Mouse (Mus musculus): ENCODE data around the gene Hist1h4i. TPM values are rescaled to one million over a fixed set of nuclear protein-coding genes. Genes with fewer than 3 reads are reported as not detected.
A peak's percentile ranks its signal among the peaks of the same experiment; 100 is the strongest.

The Hist1h4i gene
- total and polyA plus RNA-seq, 3 experiments = 10.4 to 1,065 TPM; not detected in 1

GRCm38 (mm10) chr13:22015479-22016450 lies 25.4 kb downstream of the Hist1h4i start:
- Histone ChIP-seq H3K9ac (ENCODE audit: control insufficient read depth, low read depth, low read length, poor library complexity, severe bottlenecking) (peak overlapping the region; percentile 49), H3K27me3 (ENCODE audit: control insufficient read depth in 1 of 2, insufficient read depth in 2 of 2, low read length in 2 of 2) (no peaks in the 10 kb centered on the region; a peak in 2 of 4 replicates), H3K9me3 (replicated peaks; ENCODE audit: insufficient read depth, low read length) (no peaks in the 10 kb centered on the region), H3K27ac (ENCODE audit: control insufficient read depth, low read depth, low read length) (no peak overlapping the region), H3K36me3 (ENCODE audit: control insufficient read depth in 1 of 2, insufficient read depth in 2 of 2, low read length in 2 of 2) (peaks cover 0 to 4% of the 10 kb centered on the region in 2 experiments; a peak in 1 of 4 replicates), H3K4me1 (ENCODE audit: control insufficient read depth in 1 of 2, insufficient read depth in 2 of 2, low read length in 2 of 2) (no peaks in the 10 kb centered on the region), H3K79me2 (ENCODE audit: control insufficient read depth, insufficient read depth, low read length, poor library complexity) (no peaks in the 10 kb centered on the region), H3K4me3 (ENCODE audit: control insufficient read depth in 1 of 2, insufficient read depth in 1 of 2, low read depth in 2 of 2, low read length in 2 of 2) (peak overlapping the region; percentile 6 to 43; a peak in 3 of 4 replicates)
- peak; percentile 92 for DNase-seq (ENCODE audit: low read depth, low spot score)
- TF ChIP-seq EP300 (IDR thresholded peaks at IDR 0.05; ENCODE audit: low read depth in 1 of 2, low read length in 2 of 2) (no peak), MXI1 (IDR thresholded peaks at IDR 0.05; ENCODE audit: low read depth, low read length) (no peak), NELFE (IDR thresholded peaks at IDR 0.05; ENCODE audit: low read depth, low read length) (no peak), GATA1 (IDR thresholded peaks at IDR 0.05; ENCODE audit: low read depth, low read length) (peak; percentile 21; the same call in 1 of the 2 replicates), ETS1 (IDR thresholded peaks at IDR 0.05; ENCODE audit: low read depth, low read length) (no peak), MYB (IDR thresholded peaks at IDR 0.05; ENCODE audit: low read depth, low read length) (no peak), JUND (IDR thresholded peaks at IDR 0.05; ENCODE audit: low read depth, low read length) (no peak), RAD21 (IDR thresholded peaks at IDR 0.05; ENCODE audit: low read depth, low read length) (no peak), SMC3 (IDR thresholded peaks at IDR 0.05; ENCODE audit: low read depth, low read length) (no peak), ELF1 (IDR thresholded peaks at IDR 0.05; ENCODE audit: low read depth, low read length) (peak; percentile 50; the same call in 1 of the 2 replicates), MAFK (IDR thresholded peaks at IDR 0.05; ENCODE audit: borderline replicate concordance, low read depth, low read length) (peak; percentile 96), ZNF384 (IDR thresholded peaks at IDR 0.05; ENCODE audit: low read depth, low read length) (peak; percentile 93), TBP (IDR thresholded peaks at IDR 0.05; ENCODE audit: low read depth, low read length) (peak; percentile 99), MAX (IDR thresholded peaks at IDR 0.05; ENCODE audit: low read length) (no peak), UBTF (IDR thresholded peaks at IDR 0.05; ENCODE audit: borderline replicate concordance, insufficient read depth, low read depth, low read length) (no peak), MYC (IDR thresholded peaks at IDR 0.05; ENCODE audit: low read depth, low read length) (peak; percentile 74), MEF2A (IDR thresholded peaks at IDR 0.05; ENCODE audit: extremely low read depth, insufficient replicate concordance, low read depth, low read length, poor library complexity, severe bottlenecking) (no peak)

GRCm38 (mm10) chr13:22014411-22014845 lies 26.7 kb downstream of the Hist1h4i start:
- Histone ChIP-seq H3K27ac (ENCODE audit: control insufficient read depth, low read depth, low read length) (no peak overlapping the region), H3K4me3 (ENCODE audit: control insufficient read depth in 1 of 2, insufficient read depth in 1 of 2, low read depth in 2 of 2, low read length in 2 of 2) (no peak overlapping the region), H3K27me3 (ENCODE audit: control insufficient read depth in 1 of 2, insufficient read depth in 2 of 2, low read length in 2 of 2) (peaks cover 2 to 3% of the 10 kb centered on the region in 2 experiments; a peak in 3 of 4 replicates), H3K36me3 (ENCODE audit: control insufficient read depth in 1 of 2, insufficient read depth in 2 of 2, low read length in 2 of 2) (peaks cover 0 to 4% of the 10 kb centered on the region in 2 experiments; a peak in 1 of 4 replicates), H3K79me2 (ENCODE audit: control insufficient read depth, insufficient read depth, low read length, poor library complexity) (no peaks in the 10 kb centered on the region), H3K9me3 (replicated peaks; ENCODE audit: insufficient read depth, low read length) (no peaks in the 10 kb centered on the region), H3K4me1 (ENCODE audit: control insufficient read depth in 1 of 2, insufficient read depth in 2 of 2, low read length in 2 of 2) (no peaks in the 10 kb centered on the region), H3K9ac (ENCODE audit: control insufficient read depth, low read depth, low read length, poor library complexity, severe bottlenecking) (no peak overlapping the region)
- no peak for DNase-seq (ENCODE audit: low read depth, low spot score)
- TF ChIP-seq CHD2 (IDR thresholded peaks at IDR 0.05; ENCODE audit: low read length) (no peak), POLR2A (IDR thresholded peaks at IDR 0.05; ENCODE audit: control insufficient read depth in 1 of 2, insufficient read depth in 1 of 2, low read depth in 1 of 2, low read length in 2 of 2, poor library complexity in 1 of 2) (no peak), E2F4 (IDR thresholded peaks at IDR 0.05; ENCODE audit: borderline replicate concordance, low read depth, low read length) (no peak), ZNF384 (IDR thresholded peaks at IDR 0.05; ENCODE audit: low read depth, low read length) (no peak), POLR2AphosphoS5 (IDR thresholded peaks at IDR 0.05; ENCODE audit: borderline replicate concordance, low read depth, low read length) (no peak), GABPA (IDR thresholded peaks at IDR 0.05; ENCODE audit: low read depth, low read length) (no peak), ZKSCAN1 (IDR thresholded peaks at IDR 0.05; ENCODE audit: low read depth, low read length) (no peak), NRF1 (IDR thresholded peaks at IDR 0.05; ENCODE audit: insufficient read depth, low read depth, low read length, poor library complexity, severe bottlenecking) (no peak), MAZ (IDR thresholded peaks at IDR 0.05; ENCODE audit: low read depth, low read length) (no peak), NELFE (IDR thresholded peaks at IDR 0.05; ENCODE audit: low read depth, low read length) (no peak), HCFC1 (IDR thresholded peaks at IDR 0.05; ENCODE audit: low read depth, low read length) (no peak)

Data from MEL (cell line).